Mouse (Mus musculus): Measurements from ENCODE around the gene Pi4ka. TPM values are rescaled to one million over a fixed set of nuclear protein-coding genes. Genes with fewer than 3 reads are reported as not detected.
A peak's percentile ranks its signal among the peaks of the same experiment; 100 is the strongest.

The Pi4ka gene
- total RNA-seq, 2 experiments from 2014 or later: 174 to 177 TPM

DNA sequence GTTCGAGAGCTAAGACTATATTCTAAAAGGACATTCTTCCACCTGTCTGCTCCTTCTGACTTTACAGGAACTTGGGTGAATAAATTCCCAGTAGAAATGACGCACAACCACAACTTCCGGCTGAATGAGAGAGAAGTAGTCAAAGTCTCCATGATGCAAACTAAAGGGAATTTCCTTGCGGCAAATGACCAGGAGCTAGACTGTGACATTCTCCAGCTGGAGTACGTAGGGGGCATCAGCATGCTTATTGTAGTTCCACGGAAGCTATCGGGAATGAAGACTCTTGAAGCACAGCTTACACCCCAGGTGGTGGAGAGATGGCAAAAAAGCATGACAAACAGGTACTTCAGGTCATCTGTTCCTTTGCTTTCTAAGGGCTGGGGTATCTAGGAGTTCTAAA lies 66.4 kb downstream of the Pi4ka start:
- DNase-seq (ENCODE audit: low spot score in 2 of 2): no peak

DNA sequence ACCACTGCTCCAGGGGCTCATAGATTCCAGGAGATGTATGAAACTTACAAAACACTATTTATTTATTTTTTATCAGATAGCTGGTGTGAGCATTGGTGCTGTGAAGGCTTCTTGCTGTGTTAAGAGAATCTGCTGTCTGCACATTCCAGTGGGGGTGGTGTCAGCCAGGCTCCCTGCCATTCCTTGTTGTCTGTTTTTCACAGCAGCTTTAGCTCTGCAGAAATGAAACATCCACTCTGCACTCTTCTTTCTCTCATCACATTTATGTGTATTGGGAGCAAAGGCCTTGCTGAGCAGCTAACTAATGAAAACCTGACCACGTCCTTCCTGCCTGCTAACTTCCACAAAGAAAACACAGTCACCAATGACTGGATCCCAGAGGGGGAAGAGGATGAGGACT lies 70.0 kb downstream of the Pi4ka start:
- no peak for DNase-seq (ENCODE audit: low spot score in 2 of 2)

DNA sequence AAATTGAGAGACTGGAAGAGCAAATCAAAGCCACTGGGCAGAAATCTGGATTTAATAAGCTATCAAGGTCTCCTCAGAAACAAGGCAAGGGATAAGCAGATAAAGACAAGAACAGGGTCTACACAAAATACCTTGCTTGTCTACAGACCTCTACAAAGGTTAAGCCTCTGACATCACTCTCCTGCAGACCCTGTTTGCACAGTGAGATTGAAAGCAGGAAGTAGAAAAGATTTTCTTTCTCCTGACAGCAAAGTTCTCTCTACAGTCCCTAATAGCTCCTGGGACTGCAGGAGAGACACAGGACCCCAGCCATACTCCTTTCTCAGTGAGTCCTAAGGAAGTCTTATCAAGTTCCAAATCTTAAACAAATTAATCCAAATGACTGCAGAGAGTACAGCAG lies 71.5 kb downstream of the Pi4ka start:
- no peak for DNase-seq (ENCODE audit: low spot score in 2 of 2)

DNA sequence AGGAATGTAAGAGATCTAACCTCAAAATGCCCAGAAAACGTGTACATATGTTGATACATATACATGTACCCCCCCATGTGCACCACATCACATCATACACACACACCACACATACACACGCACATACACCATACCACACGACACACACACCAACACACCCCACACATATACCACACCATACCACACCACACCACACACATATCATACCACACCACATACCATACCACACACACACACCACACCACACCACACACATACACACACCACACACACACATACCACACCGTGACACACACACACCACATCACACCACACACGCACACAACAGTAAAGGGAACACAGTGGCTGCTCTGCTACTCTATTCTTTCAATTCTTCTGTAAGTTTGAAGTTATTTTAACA lies 74.3 kb downstream of the Pi4ka start:
- no peak for DNase-seq (ENCODE audit: low spot score in 2 of 2)

DNA sequence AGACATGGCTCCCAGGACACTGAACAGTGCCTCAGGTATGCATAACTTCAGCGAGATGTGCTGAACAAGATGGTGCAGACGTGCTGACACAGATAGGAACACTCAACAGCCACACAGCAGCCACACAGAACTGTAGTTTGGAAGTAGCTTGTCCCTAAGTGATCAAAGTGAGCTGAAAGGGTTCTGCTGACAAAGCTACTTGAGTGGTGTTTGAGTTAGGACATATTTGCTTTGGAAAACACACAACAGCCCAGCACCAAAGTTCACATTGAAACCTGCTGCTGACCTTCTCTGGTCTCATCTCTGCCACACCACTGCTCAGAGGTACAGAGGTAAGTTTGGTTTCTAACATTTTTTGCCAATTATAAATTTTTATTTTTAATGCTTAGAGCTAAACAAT lies 75.0 kb downstream of the Pi4ka start, which contains the start of gene Serpind1:
Serpind1 (plus strand) TSS at position 256 of the 400 bp plus-strand sequence.
- DNase-seq (ENCODE audit: low spot score in 2 of 2): no peak

DNA sequence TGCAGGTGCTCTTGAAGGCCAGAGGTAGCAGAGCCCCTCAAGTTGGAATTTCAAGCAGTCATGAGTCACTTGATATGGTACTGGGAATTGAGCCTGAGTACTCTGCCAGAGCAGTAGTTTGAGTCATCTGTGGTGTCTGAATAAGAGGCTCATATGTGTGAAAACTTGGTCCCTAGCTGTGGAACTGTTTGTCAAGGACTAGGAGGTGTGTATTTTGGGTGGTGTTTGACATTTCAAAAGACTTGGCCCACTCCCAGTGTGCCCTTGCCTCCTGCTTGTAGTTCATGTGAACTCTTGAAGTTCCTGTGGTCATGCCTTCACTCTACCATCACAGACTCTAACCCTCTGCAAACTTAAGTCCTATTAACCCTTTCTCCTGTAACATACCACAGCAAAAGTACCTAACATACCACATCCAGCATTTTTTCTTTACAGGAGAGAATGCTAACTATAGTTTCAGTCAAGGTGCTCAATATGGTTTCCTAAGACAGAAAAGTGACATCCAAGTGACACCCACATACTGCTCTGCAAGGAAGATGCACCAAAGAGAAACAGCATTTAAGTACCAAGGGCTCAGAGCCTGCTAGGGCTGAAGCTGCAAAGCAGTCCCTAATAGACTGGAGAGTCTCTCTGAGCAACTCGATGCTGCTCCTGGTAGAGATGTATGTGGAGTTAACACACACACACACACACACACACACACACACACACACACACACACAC lies 76.1 kb downstream of the Pi4ka start:
- DNase-seq (ENCODE audit: low spot score in 2 of 2): no peak

DNA sequence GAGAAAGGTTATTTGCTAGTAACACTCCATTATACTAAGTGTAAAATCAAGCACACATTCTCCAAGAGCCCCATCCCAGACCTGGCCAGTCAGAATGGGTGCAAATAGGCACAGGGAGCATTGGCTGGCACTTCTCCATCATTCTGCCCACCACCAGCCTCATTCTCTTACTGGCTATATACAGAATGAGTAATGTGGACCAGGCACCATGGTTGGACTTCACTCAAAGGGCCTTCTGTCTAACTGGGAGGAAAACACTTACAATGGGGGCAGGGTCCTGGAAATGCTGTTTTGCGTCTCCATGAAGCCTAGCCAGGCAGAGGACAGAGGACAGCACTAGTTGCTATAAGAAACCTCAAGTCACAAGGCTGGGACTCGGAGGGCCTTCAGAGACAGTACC lies 80.0 kb downstream of the Pi4ka start:
- peak in 1 of 2 experiments; percentile 13 for DNase-seq (ENCODE audit: low spot score in 2 of 2)

DNA sequence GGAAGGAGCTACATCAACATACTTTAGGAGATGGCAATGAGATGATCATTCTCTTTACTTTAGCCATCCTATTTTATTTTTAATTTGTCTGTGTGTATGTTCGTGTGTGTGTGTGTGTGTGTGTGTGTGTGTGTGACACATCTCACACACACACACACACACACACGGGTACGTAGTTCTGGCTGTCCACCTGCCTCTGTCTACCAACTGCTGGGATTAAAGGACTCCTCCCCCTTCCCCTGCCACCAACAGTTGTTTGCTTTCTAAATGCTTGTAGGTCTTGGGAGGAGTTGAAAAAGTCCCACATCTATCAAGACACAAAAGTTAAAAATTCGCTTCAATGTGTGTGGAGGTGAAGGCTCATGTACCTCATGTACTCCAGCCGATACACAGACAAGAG lies 81.4 kb downstream of the Pi4ka start:
- no peak for DNase-seq (ENCODE audit: low spot score in 2 of 2)

DNA sequence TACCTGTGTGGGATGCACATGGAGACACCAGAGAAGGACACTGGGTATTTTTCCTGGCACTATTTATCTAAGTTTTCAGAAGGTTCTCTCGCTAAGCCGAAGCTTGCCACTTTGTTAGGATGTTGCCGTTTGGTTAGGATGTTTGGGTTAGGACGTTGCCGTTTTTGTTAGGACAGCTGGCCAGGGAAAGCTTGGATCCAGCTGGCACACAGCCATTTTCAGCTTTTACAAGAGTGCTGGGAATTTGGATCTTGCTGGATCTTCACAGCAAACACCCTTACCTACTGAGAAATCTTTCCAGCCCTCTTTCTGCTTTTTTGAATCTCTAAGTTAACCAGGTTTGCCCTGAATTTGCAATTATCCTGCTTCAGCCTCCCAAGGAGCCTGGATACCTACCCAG lies 84.6 kb downstream of the Pi4ka start:
- DNase-seq (ENCODE audit: low spot score in 2 of 2): peak in 1 of 2 experiments; percentile 20

DNA sequence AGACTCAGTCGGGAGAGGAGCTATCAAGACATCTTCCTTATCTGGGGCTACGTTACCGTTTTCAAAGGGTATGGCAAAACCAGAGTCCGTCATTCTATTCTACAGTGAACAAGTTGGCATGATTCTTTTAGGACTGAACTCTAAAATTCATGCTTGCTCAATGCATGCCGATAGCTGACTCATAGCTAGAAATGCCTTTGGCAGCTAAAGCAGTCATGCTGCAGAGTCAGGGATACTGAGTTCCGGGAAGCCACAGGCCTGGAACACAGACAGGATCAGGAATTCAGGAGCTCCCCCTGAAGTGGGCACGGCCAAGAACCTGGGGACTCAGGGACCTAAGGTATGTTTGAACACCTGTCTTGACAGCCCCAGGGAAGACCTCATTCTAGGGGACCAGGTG lies 89.6 kb downstream of the Pi4ka start:
- DNase-seq (ENCODE audit: low spot score in 2 of 2): no peak

DNA sequence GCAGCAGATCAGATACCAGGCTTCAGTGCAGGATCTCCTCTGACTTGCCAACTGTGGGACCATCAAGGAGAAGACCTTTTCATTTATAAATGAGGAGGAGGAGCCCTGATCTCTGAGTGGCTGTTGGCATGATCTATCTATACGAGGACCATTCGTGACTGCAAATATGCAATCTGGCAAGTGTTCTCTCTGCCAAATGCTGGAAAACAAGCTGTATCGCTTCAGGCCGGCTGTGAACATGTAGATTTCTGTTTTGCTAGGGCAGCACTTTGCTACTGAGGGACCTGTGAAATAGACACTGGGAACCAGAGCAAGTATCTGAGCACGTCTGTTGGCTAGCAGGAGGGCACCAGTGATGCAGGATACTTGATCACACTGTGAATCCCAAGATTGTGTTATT lies 93.6 kb downstream of the Pi4ka start:
- DNase-seq (ENCODE audit: low spot score in 2 of 2): no peak

DNA sequence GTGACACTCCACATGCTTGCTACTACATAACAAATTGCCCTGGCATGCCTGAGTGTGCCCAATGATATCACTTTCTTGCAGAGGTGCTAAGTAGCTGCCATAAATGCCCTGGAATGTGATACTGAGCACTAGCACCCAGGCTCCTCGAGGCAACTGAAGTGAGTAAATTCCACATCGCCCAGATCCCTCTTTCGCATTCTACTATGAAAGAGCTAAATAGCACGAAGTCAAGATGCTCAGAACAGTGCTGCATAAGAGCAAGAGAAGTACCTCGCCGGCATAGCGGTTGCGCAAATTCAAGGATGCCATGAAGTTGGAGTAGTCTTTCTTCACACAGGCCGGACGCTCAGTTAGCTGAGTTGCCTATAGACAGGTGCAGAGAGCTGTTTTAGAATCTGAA lies 97.1 kb downstream of the Pi4ka start:
- no peak for DNase-seq (ENCODE audit: low spot score in 2 of 2)

DNA sequence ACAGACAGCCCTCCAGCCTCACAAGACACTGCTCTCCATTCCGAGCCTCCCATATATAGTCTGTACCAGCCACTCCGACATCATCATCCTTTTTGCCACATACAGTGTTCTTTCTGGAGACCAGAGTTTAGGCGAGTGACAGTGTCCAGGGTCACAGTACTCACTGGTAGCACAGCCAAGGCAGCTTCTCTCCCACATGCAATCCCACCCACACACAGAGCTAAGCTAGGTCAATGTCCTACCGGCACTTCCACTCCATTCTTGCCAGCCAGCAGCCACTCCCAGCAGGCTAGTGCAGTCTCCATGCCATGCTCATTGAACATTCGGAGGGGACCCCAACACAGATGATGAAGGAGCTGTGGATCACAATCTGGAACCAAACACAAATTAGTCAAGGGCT lies 98.7 kb downstream of the Pi4ka start:
- DNase-seq (ENCODE audit: low spot score in 2 of 2): no peak

DNA sequence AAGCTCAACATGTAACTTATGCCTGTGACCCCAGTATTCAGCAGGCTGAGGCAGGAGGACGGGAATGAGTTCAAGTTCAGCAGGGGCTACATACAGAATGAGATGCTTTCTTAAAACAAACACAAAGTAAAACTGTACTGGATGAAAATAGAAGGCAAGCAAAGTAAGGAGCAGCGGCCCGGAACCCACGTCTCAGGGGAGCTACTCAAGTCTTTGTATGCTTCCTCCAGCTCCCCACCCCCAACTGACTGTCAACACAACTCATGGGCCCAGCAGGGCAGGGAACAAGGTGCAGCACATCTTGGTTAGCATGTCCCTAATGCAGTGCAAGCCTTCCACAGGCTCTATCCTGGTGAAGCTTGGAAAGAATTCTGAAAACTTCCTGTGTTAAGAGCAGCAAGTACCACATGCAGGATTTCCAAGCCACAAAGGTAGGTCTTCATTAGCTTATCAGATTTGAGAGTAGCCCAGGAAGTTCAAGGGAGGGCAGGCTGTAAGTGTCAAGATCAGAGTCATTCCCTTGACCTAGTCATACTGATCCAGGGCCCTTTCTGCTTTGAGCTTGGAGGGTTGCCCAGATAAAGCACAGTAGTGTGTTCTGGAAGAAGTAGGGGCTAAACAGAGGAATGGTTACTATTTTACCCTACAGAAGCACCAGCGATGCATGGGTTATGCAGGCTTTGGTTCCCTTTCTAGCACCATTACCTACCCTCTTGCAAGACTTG lies 102.4 kb downstream of the Pi4ka start:
- DNase-seq (ENCODE audit: low spot score in 2 of 2): no peak

DNA sequence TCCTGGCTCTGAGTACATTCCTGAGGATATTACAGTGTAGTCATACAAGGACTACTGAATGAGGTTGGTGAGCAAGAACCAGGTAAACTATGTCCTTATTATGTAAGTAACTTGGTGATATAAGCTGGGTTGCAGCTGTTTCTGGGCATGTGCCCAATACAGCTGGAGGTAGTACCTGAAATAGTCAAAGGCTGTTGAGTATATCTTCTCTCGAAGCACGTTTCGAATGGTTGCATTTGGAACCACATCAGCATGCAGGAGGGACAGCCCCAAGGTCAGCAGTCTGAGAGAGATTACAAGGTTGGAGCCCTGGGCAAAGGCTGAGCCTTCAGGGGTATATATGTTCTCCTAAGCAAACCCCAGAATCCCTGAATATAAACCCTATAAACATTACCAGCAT lies 105.3 kb downstream of the Pi4ka start:
- DNase-seq (ENCODE audit: low spot score in 2 of 2): no peak

DNA sequence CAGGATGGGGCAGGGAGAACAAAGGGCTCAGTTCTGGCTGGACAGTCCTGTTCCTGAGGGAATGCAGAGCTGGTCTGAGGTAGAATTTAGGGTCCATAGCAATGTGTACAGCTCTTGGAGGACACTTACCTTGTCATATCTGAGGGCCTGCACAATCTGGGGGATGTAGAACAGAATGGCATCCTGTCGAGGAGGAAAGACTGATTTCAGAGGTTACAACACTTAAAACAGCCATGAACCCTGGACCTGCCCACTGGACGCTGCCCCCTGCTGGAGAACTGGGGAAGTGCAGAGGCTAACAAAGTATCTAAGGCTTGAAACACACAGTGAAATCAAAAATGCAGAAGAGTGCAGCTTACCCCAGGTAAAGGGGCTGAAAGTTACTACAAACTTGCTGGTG lies 113.4 kb downstream of the Pi4ka start:
- DNase-seq (ENCODE audit: low spot score in 2 of 2): peak; percentile 75 to 78

DNA sequence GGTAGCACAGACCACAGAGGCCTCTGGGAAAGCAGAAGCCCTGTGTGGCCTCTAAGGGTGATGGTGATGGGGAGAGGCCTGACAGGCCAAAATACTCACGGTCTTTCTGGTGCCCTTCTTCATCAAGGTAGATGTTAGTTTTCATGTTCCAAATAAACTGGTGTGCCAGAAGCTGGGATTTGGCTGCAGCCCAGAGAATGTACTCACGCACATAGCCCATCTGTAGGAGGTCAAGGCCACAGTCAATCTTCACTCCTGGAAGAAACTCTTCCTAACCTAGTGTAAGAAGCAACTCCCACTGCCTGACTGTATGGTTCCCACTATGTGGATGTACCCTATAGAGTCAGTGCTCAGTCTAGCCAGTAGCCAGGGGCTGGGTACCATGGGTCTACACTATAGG lies 115.1 kb downstream of the Pi4ka start:
- DNase-seq (ENCODE audit: low spot score in 2 of 2): no peak

DNA sequence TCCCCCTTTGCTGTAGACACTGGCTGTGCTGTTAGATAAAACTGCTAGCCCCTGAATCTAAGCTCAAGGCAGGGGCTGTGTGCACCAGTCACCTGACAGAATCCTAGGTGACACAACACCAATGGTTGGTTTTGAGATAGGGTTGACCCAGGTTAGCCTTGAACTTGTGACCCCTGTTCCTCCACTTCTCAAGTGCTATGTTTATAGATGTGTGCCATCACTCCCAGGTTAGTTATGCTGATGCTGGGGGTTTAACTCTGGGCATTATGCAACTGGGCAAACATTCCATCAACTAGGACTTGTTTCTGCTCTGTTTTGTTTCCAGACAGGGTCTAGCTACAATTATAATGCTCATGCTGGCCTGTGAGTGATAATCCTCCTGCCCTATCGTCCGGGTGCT lies 119.0 kb downstream of the Pi4ka start:
- DNase-seq (ENCODE audit: low spot score in 2 of 2): no peak

DNA sequence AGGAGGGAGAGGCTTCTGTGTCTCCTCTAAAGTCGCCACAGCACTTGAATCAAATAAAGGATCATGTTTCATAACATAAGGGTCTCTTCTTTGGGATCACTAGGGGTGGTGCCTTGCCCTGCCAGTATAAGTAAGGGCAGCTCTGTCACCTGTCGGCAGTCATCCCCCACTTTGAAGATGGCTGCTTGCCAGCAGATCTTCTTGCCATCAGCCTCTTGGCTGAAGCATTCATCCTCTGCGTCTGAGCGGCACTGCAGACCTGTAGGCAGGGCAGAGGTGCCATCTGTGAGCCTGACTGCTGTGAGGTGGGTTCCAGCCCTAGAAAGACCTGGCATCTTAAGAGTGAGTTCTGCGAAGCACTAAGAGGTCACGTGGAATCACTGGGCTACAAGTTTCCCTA lies 123.0 kb downstream of the Pi4ka start:
- DNase-seq (ENCODE audit: low spot score in 2 of 2): no peak

DNA sequence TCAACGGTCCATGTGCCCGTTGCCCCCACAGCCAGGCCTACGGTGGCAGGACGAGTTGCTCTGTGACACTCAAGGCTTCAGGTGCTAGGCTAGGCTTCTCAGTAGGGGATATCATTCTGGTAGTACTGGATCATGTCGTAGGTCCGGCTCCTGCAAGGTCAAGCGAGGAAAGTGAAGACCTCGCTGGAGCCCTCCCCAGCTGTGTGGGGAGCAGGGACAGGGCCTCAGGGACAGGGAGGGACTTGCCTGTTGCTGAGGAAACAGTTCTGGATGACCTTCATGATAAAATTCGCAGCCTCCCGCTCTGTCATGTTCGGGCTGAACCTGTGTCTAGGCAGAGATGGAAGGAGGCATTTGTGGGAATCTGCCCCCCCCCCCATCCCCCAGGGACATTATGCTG lies 125.6 kb downstream of the Pi4ka start:
- no peak for DNase-seq (ENCODE audit: low spot score in 2 of 2)

DNA sequence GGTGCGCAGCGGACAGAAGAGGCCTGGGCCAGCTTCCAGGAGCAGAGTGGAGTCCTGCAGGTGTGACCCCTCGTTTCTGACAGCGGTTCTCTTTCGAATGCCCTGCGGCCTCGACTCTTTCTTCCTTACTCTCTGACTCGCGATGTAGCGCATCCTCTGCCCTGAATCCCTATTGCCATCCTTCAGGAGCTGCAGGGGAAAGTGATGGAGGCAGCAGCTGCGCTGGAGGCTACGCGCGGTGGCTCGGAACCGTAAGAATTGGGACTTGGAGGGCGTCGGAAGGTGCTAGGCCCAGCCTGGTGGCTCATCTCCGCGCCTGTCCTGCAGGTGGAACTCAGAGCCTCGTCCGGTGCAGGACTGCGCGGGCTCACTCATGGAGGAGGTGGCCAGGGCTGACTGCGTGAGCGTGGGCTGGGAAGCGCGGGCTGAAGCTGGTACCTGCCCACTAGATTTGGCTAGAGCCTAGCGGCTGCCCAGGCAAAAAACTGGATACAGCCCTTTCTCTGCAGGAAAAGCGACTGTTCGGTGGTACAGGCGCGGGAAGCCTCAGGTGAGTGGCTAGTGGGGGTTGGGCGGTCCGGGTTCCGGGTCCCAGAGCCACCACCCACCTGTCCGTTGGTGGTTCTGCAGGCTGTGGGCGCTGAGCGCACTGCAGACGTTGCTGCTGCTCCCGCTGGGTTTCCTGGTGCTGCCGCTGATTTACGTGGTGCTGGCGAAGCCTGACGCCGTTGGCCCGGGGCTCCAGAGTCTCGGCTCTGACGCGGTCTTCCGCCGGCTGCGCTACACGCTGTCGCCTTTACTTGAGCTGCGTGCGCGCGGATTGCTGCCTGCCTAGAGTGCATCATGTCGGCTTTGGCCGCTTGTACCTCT lies 128.5 kb downstream of the Pi4ka start:
- DNase-seq (ENCODE audit: low spot score in 2 of 2): peak; percentile 61 to 69

All from layer of hippocampus, postnatal 10 days (tissue).